Mouse (Mus musculus) intestine, embryonic 16.5 days (tissue): ENCODE measurements around the gene Gna11. TPM values are rescaled to one million over a fixed set of nuclear protein-coding genes. Genes with fewer than 3 reads are reported as not detected.

ENCODE experiments used
- ATAC-seq: fragments of 200-750 bp; cut with Nextera tagmentation; 2 replicates; pipeline ENCODE4 v1.8.0; 2017; ENCODE audit warnings: moderate TSS enrichment, moderate library complexity
- H3K27ac ChIP-seq: fragments of 300-500 bp; sonication (generic); 2 replicates; pipeline ENCODE4 v1.5.1; 2014; ENCODE audit warnings: mild to moderate bottlenecking, low read length
- H3K27me3 ChIP-seq: fragments of 300-500 bp; sonication (generic); replicated peaks from 2 replicates; pipeline ENCODE4 v1.6.1; 2014; ENCODE audit warnings: low read length, control low read depth, mixed read lengths; ENCODE audit not compliant: control insufficient read depth, insufficient read depth
- H3K36me3 ChIP-seq: fragments of 300-500 bp; sonication (generic); 2 replicates; pipeline ENCODE4 v1.6.1; 2014; ENCODE audit warnings: low read length, control low read depth; ENCODE audit not compliant: control insufficient read depth, insufficient read depth
- H3K4me1 ChIP-seq: fragments of 300-500 bp; sonication (generic); 2 replicates; pipeline ENCODE4 v1.6.1; 2014; ENCODE audit warnings: low read length, control low read depth, mixed read lengths; ENCODE audit not compliant: control insufficient read depth, insufficient read depth
- H3K4me2 ChIP-seq: fragments of 300-500 bp; sonication (generic); 2 replicates; pipeline ENCODE4 v1.6.1; 2014; ENCODE audit warnings: low read depth, low read length, control low read depth
- H3K4me3 ChIP-seq: fragments of 300-500 bp; sonication (generic); 2 replicates; pipeline ENCODE4 v1.5.1; 2014; ENCODE audit warnings: mild to moderate bottlenecking, low read length
- H3K9ac ChIP-seq: fragments of 300-500 bp; sonication (generic); 2 replicates; pipeline ENCODE4 v1.6.1; 2014; ENCODE audit warnings: low read depth, low read length
- H3K9me3 ChIP-seq: fragments of 300-500 bp; sonication (generic); 2 replicates; pipeline ENCODE4 v1.6.1; 2016; ENCODE audit warnings: low read length, control low read depth; ENCODE audit not compliant: control insufficient read depth
- WGBS: fragments of 180-500 bp; shearing (Covaris S2); extraction: QIAGEN DNeasy Blood & Tissue Kit; methylation state at CpG from one replicate; pipeline ENCODE4 v1.1.7; 2014; 5-methylcytosine and 5-hydroxymethylcytosine counted together
- polyA plus RNA-seq: library from polyadenylated mRNA; unstranded; fragments of >200 nt; fragmentation: Nextera tagmentation; extraction: Ambion mirVana; gene quantifications from 2 replicates; pipeline ENCODE4 v1.2.1, GENCODE M21; 2015

Gna11 gene
- polyA plus RNA-seq, 1 experiment from 2014 or later, result 296 TPM

GRCm38 (mm10) chr10:81575695-81576094, 30.7 kb upstream of the Gna11 start:
- peaks cover 37% of the 10 kb centered on the region for H3K4me1 ChIP-seq

GRCm38 (mm10) chr10:81575208-81575631, 30.2 kb upstream of the Gna11 start:
- H3K9me3 ChIP-seq, result no peaks in the 10 kb centered on the region
- H3K4me1 ChIP-seq, result peaks cover 39% of the 10 kb centered on the region
- peak overlapping the region; percentile 89 for H3K4me2 ChIP-seq
- H3K4me3 ChIP-seq, result peak overlapping the region; percentile 69
- H3K36me3 ChIP-seq, result no peaks in the 10 kb centered on the region
- H3K27ac ChIP-seq, result peak overlapping the region; percentile 46; the same call in 1 of the 2 replicates
- WGBS, result under 1% methylated on average over 27 of the region's 30 CpGs
- H3K27me3 ChIP-seq, result no peaks in the 10 kb centered on the region
- H3K9ac ChIP-seq, result peak overlapping the region; percentile 77
- no peak for ATAC-seq

More at GRCm38 (mm10) chr10:81575695-81576094, 30.7 kb upstream of the Gna11 start:
- 4% methylated on average over 6 of the region's 6 CpGs for WGBS
- Histone ChIP-seq H3K4me2 (peak overlapping the region; percentile 89), H3K9me3 (no peaks in the 10 kb centered on the region), H3K36me3 (no peaks in the 10 kb centered on the region), H3K9ac (peak overlapping the region; percentile 77), H3K27me3 (no peaks in the 10 kb centered on the region), H3K4me3 (peak overlapping the region; percentile 69), H3K27ac (peak overlapping the region; percentile 46; the same call in 1 of the 2 replicates)
- ATAC-seq, result no peak

DNA sequence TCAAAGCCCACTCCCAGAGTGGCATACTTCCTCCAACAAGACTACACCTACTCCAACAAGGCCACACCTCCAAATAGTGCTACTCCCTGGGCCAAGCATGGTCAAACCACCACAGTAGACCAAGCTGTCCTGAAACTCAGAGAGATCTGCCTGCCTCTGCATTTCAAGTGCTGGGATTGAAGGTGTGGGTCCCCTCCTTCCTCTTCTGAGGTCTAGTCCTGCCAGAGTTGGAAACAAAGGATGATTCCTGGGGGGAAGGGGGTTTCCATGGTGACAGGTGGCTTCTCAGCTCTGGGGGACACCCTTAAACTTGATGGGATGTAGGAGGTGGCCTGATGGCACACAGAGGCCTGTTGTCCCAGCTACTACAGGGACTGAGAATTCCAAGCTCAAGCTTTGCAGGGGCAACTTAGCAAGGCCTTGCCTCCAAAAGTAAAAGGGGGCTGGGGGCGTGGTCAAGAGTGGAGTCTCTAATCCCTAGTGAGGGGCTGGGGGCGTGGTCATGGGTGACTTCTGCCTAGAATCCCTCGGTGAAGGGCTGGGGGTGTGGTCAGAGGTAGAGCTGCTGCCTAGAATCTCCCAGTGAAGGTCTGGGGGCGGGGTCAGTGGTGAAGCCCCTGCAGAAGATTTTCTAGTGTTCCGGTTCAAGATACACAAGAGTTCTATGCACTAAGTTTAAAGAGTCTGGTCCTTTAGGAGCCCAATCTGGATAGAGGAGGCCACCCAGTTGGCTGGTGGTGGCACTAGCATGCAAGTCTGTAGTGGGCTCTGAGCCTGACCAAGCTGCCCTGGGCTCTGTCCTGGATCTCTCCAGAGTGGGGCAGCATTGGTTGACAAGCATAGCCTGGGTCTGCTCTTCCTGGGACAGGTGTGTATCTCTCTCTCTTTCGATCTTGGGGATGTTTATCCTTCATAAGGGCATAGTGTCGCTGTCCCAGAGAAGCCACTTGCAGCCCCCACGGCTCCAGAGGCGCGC, 29.4 kb upstream of the Gna11 start, which contains the start of gene Tle2:
Tle2 (plus strand) TSS at position 481 of the 976 bp plus-strand sequence.
- H3K4me3 ChIP-seq, result peak within 1 kb of the TSS; percentile 69
- no peaks in the 10 kb centered on the region for H3K36me3 ChIP-seq
- no peaks in the 10 kb centered on the region for H3K27me3 ChIP-seq
- WGBS, result 30% methylated on average over 10 of the region's 10 CpGs
- H3K27ac ChIP-seq, result peak within 1 kb of the TSS; percentile 46; the same call in 1 of the 2 replicates
- H3K4me2 ChIP-seq, result peak within 1 kb of the TSS; percentile 89
- ATAC-seq, result no peak
- peak within 1 kb of the TSS; percentile 77 for H3K9ac ChIP-seq
- H3K4me1 ChIP-seq, result peaks cover 48% of the 10 kb centered on the region
- H3K9me3 ChIP-seq, result no peaks in the 10 kb centered on the region

- H3K36me3 ChIP-seq, result no peaks in the 10 kb centered on the region
- H3K27ac ChIP-seq, result peak overlapping the region; percentile 46; the same call in 1 of the 2 replicates
- 16% methylated on average over 9 of the region's 9 CpGs for WGBS
- H3K4me1 ChIP-seq, result peaks cover 60% of the 10 kb centered on the region
- H3K9me3 ChIP-seq, result no peaks in the 10 kb centered on the region
- no peaks in the 10 kb centered on the region for H3K27me3 ChIP-seq
- no peak for ATAC-seq
- H3K9ac ChIP-seq, result no peak overlapping the region
- H3K4me2 ChIP-seq, result no peak overlapping the region
- no peak overlapping the region for H3K4me3 ChIP-seq
Observed at GRCm38 (mm10) chr10:81572975-81573374, 28.0 kb upstream of the Gna11 start.

DNA sequence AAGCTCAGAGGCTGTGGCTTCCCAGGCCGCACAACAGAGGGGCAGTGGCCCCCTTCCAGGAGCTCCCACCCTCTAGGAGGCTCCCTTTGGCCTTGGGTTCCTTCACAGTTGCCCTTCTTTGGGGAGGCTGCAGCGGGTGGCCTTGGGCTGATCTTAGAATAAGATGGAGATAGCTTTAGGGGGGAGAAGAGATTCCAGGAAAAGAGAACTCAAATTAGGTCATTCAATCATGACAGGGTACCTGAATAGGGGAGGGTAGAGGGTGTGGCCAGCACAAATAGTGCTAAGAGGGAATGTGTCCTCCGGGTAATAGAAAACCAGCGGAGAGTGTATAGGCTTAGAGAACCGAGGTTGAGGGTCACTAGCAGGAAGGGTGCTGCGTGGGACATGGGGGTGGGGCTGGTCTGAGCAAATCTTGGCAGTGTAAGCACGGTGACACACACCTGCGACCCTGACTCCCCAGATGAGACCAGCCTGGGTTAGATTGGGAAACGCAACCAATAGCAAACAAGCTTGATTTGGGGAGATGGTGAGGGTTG, 27.2 kb upstream of the Gna11 start:
- peak overlapping the region; percentile 29 for H3K4me3 ChIP-seq
- peak overlapping the region; percentile 6 for H3K9ac ChIP-seq
- peak; percentile 11 for ATAC-seq
- H3K36me3 ChIP-seq, result no peaks in the 10 kb centered on the region
- H3K27ac ChIP-seq, result peak overlapping the region; percentile 69
- no peaks in the 10 kb centered on the region for H3K27me3 ChIP-seq
- peak overlapping the region; percentile 84 for H3K4me2 ChIP-seq
- H3K9me3 ChIP-seq, result no peaks in the 10 kb centered on the region
- peaks cover 60% of the 10 kb centered on the region for H3K4me1 ChIP-seq
- 13% methylated on average over 9 of the region's 9 CpGs for WGBS

- peaks cover 60% of the 10 kb centered on the region for H3K4me1 ChIP-seq
- ATAC-seq, result peak; percentile 86
Observed at GRCm38 (mm10) chr10:81571501-81571876, 26.5 kb upstream of the Gna11 start.

DNA sequence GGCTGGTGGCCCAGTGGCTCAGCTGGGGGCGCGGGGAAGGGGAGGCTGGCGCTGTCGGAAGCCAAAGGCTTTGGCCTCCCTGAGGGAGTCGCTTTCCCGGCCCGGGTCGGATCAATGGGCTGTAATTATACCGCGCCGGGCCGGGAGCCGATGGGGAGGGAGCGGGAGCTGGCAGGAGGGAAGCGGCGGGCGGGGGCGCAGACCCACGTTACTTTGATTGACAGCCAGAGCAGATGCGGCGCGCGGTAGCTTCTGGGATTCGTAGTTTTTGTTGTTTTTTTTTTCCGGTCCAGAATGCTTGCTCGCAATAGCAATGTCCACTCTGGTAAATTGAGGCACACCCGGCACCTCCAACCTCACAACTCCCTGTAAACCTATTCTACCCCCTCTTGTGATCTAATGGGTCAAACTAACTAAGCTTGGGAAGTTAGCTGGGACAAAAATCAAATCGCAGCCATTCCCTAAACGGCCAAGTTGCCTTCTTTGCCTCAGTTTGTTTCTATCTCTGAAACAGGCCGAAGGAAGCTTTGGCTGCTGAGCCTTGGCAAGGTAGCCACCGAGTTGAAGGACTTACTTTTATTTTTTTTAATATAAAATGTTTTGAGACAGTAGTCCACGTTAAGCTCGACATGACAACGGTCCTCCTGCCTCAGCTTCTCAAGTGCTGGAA, 26.0 kb upstream of the Gna11 start:
- peak overlapping the region; percentile 64 for H3K9ac ChIP-seq
- no peaks in the 10 kb centered on the region for H3K27me3 ChIP-seq
- H3K9me3 ChIP-seq, result no peaks in the 10 kb centered on the region
- peak overlapping the region; percentile 83 for H3K27ac ChIP-seq
- peaks cover 6% of the 10 kb centered on the region; the same call in 1 of the 2 replicates for H3K36me3 ChIP-seq
- H3K4me2 ChIP-seq, result peak overlapping the region; percentile 84
- peaks cover 60% of the 10 kb centered on the region for H3K4me1 ChIP-seq
- H3K4me3 ChIP-seq, result peak overlapping the region; percentile 59
- WGBS, result under 1% methylated on average over 33 of the region's 34 CpGs
- ATAC-seq, result peak; percentile 51

More at GRCm38 (mm10) chr10:81571501-81571876, 26.5 kb upstream of the Gna11 start:
- 0% methylated on average over 18 of the region's 18 CpGs for WGBS
- Histone ChIP-seq H3K4me2 (peak overlapping the region; percentile 84), H3K9ac (peak overlapping the region; percentile 52), H3K9me3 (no peaks in the 10 kb centered on the region), H3K4me3 (peak overlapping the region; percentile 59), H3K27ac (peak overlapping the region; percentile 83), H3K36me3 (peaks cover under 1% of the 10 kb centered on the region; the same call in 1 of the 2 replicates), H3K27me3 (no peaks in the 10 kb centered on the region)

- no peaks in the 10 kb centered on the region for H3K27me3 ChIP-seq
- H3K4me3 ChIP-seq, result peak overlapping the region; percentile 59
- peak overlapping the region; percentile 64 for H3K9ac ChIP-seq
- H3K36me3 ChIP-seq, result peaks cover 12% of the 10 kb centered on the region
- H3K9me3 ChIP-seq, result no peaks in the 10 kb centered on the region
- peaks cover 57% of the 10 kb centered on the region for H3K4me1 ChIP-seq
- 5% methylated on average over 10 of the region's 11 CpGs for WGBS
- peak overlapping the region; percentile 83 for H3K27ac ChIP-seq
- ATAC-seq, result peak; percentile 4
- peak overlapping the region; percentile 84 for H3K4me2 ChIP-seq
Observed at GRCm38 (mm10) chr10:81570238-81570800, 25.3 kb upstream of the Gna11 start.
